Mouse (Mus musculus): Measurements from ENCODE around the gene Hspa4. TPM values are rescaled to one million over a fixed set of nuclear protein-coding genes. Genes with fewer than 3 reads are reported as not detected.

Gene Hspa4
- total RNA-seq, 2 experiments from 2014 or later: 80.2 to 106 TPM

GRCm38 (mm10) chr11:53210876-53211275, 89.4 kb downstream of the Hspa4 start:
- TF ChIP-seq CTCF (IDR thresholded peaks at IDR 0.05): no peak
- H3K4me3 ChIP-seq: no peak overlapping the region
- intact Hi-C loops (cut with DNase I): no loop called here
- no peak for DNase-seq
- H3K27ac ChIP-seq: no peak overlapping the region

Other genes with a start within 250 kb of the Hspa4 start
- gene Zcchc10, start 24.2 kb upstream of the Hspa4 start, total RNA-seq (2021): 1 to 10 TPM; 5.5 to 9.4 TPM
- 100 to 1,000 TPM in 1 of 2 experiments, 10 to 100 TPM in 1; 99.7 to 107 TPM for gene Aff4, start 50.4 kb upstream of the Hspa4 start, total RNA-seq (2021)
- gene Leap2, start 122.7 kb upstream of the Hspa4 start, total RNA-seq (2021): not detected
- gene Uqcrq, start 130.4 kb upstream of the Hspa4 start, total RNA-seq (2021): 1,000 to 10,000 TPM; 1,156 to 1,696 TPM
- under 1 TPM; 0.26 to 0.61 TPM for gene Gdf9, start 130.6 kb upstream of the Hspa4 start, total RNA-seq (2021)
- not detected for gene Gm10447, start 156.7 kb upstream of the Hspa4 start, total RNA-seq (2021)
- gene Shroom1, start 156.7 kb upstream of the Hspa4 start, total RNA-seq (2021): under 1 TPM; 0.36 to 0.54 TPM
- gene Gm9837, start 170.0 kb upstream of the Hspa4 start, total RNA-seq (2021): not detected
- not detected for gene Gm9945, start 179.7 kb upstream of the Hspa4 start, total RNA-seq (2021)
- under 1 TPM; 0.06 to 0.15 TPM for gene Sowaha, start 179.8 kb upstream of the Hspa4 start, total RNA-seq (2021)
- 10 to 100 TPM in 1 of 2 experiments, 1 to 10 TPM in 1; 9.5 to 14.0 TPM for gene Sept8, start 218.8 kb upstream of the Hspa4 start, total RNA-seq (2021)

All from gastrocnemius, adult 2 months (tissue).